Mouse (Mus musculus) hindbrain, embryonic 16.5 days (tissue): Measurements from ENCODE around the gene Hira. TPM values are rescaled to one million over a fixed set of nuclear protein-coding genes. Genes with fewer than 3 reads are reported as not detected.

Source experiments
- ATAC-seq: fragments of 200-750 bp; cut with Nextera tagmentation; 2 replicates; pipeline ENCODE4 v1.8.0; 2017; ENCODE audit warnings: moderate TSS enrichment, moderate library complexity
- H3K27ac ChIP-seq: fragments of 300-500 bp; sonication (generic); 2 replicates; pipeline ENCODE4 v1.5.1; 2014; ENCODE audit warnings: low read depth, mild to moderate bottlenecking, control low read depth, low read length, moderate library complexity
- H3K27me3 ChIP-seq: fragments of 300-500 bp; sonication (generic); replicated peaks from 2 replicates; pipeline ENCODE4 v1.6.1; 2014; ENCODE audit warnings: low read length; ENCODE audit not compliant: control insufficient read depth, insufficient read depth
- H3K36me3 ChIP-seq: fragments of 300-500 bp; sonication (generic); 2 replicates; pipeline ENCODE4 v1.6.1; 2014; ENCODE audit warnings: mild to moderate bottlenecking, low read length, moderate library complexity, mixed read lengths; ENCODE audit not compliant: control insufficient read depth, insufficient read depth
- H3K4me1 ChIP-seq: fragments of 300-500 bp; sonication (generic); 2 replicates; pipeline ENCODE4 v1.6.1; 2014; ENCODE audit warnings: low read depth, low read length; ENCODE audit not compliant: control insufficient read depth, insufficient read depth
- H3K4me2 ChIP-seq: fragments of 300-500 bp; sonication (generic); 2 replicates; pipeline ENCODE4 v1.6.1; 2014; ENCODE audit warnings: mild to moderate bottlenecking, low read length, control low read depth, moderate library complexity
- H3K4me3 ChIP-seq: fragments of 300-500 bp; sonication (generic); 2 replicates; pipeline ENCODE4 v1.5.1; 2014; ENCODE audit warnings: mild to moderate bottlenecking, low read length, control low read depth, moderate library complexity
- H3K9ac ChIP-seq: fragments of 300-500 bp; sonication (generic); 2 replicates; pipeline ENCODE4 v1.6.1; 2014; ENCODE audit warnings: low read depth, mild to moderate bottlenecking, control low read depth, low read length, moderate library complexity
- H3K9me3 ChIP-seq: fragments of 300-500 bp; sonication (generic); 2 replicates; pipeline ENCODE4 v1.6.1; 2014; ENCODE audit warnings: mild to moderate bottlenecking, low read length, moderate library complexity; ENCODE audit not compliant: control insufficient read depth
- WGBS: fragments of 180-500 bp; shearing (Covaris S2); extraction: QIAGEN DNeasy Blood & Tissue Kit; methylation state at CpG from one replicate; pipeline ENCODE4 v1.1.7; 2014; 5-methylcytosine and 5-hydroxymethylcytosine counted together
- polyA plus RNA-seq: library from polyadenylated mRNA; unstranded; fragments of >200 nt; fragmentation: Nextera tagmentation; extraction: Ambion mirVana; gene quantifications from 2 replicates; pipeline ENCODE4 v1.2.1, GENCODE M21; 2015

Gene Hira
- 13.4 and 13.5 TPM in 2 replicates for polyA plus RNA-seq

- Histone ChIP-seq H3K36me3 (peaks cover 16% of the 10 kb centered on the region), H3K9ac (peak within 1 kb of the TSS; percentile 95), H3K4me1 (peaks cover 17% of the 10 kb centered on the region), H3K27me3 (no peaks in the 10 kb centered on the region), H3K4me2 (peak within 1 kb of the TSS; percentile 78), H3K27ac (peak within 1 kb of the TSS; percentile 97), H3K4me3 (peak within 1 kb of the TSS; percentile 98), H3K9me3 (no peaks in the 10 kb centered on the region)
- peak; percentile 91 for ATAC-seq
- WGBS, result under 1% methylated on average over 88 of the region's 93 CpGs
These were observed at the start of gene Hira, which contains the start of gene Mrpl40 for GRCm38 (mm10) chr16:18876442-18877308. TSS of gene Hira (plus strand) at chr16:18877037. TSS of gene Mrpl40 (minus strand) at chr16:18876862.

GRCm38 (mm10) chr16:18828630-18829029 is 48.2 kb upstream of the Hira start:
- H3K9ac ChIP-seq, result no peak overlapping the region
- no peaks in the 10 kb centered on the region for H3K27me3 ChIP-seq
- no peak overlapping the region for H3K4me3 ChIP-seq
- H3K27ac ChIP-seq, result no peak overlapping the region
- peaks cover 58% of the 10 kb centered on the region for H3K36me3 ChIP-seq
- H3K4me1 ChIP-seq, result no peaks in the 10 kb centered on the region
- H3K4me2 ChIP-seq, result no peak overlapping the region
- H3K9me3 ChIP-seq, result no peaks in the 10 kb centered on the region
- no peak for ATAC-seq
- 93% methylated on average over 3 of the region's 3 CpGs for WGBS

DNA sequence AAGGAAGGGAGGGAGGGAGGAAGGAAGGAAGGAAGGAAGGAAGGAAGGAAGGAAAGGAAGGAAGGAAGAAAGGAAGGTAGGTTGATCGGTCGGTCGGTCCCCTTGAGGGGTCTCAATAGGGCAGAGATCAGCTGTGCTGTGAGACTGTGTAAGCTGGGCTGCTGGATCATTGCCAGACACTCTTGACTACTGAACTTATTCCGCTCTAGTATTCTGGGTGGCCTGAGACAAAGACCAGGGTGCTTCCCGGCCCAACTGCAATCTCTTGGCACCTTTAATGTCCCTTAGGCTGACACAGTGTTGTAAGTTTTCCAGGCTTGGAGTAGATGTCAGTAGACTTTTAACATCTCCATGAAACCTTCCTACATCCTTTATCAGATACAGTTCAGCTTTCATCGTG is 47.7 kb upstream of the Hira start:
- WGBS, result 93% methylated on average over 6 of the region's 6 CpGs
- Histone ChIP-seq H3K4me1 (no peaks in the 10 kb centered on the region), H3K36me3 (peaks cover 60% of the 10 kb centered on the region), H3K4me2 (no peak overlapping the region), H3K27ac (no peak overlapping the region), H3K27me3 (no peaks in the 10 kb centered on the region), H3K4me3 (no peak overlapping the region), H3K9me3 (no peaks in the 10 kb centered on the region), H3K9ac (no peak overlapping the region)
- ATAC-seq, result no peak

- Histone ChIP-seq H3K27ac (no peak overlapping the region), H3K4me3 (no peak overlapping the region), H3K4me2 (no peak overlapping the region), H3K9ac (no peak overlapping the region), H3K4me1 (no peaks in the 10 kb centered on the region), H3K36me3 (peaks cover 31% of the 10 kb centered on the region), H3K9me3 (no peaks in the 10 kb centered on the region), H3K27me3 (no peaks in the 10 kb centered on the region)
- no peak for ATAC-seq
- 65% methylated on average over 2 of the region's 2 CpGs for WGBS
These were observed 43.4 kb upstream of the Hira start for GRCm38 (mm10) chr16:18833486-18833885.

DNA sequence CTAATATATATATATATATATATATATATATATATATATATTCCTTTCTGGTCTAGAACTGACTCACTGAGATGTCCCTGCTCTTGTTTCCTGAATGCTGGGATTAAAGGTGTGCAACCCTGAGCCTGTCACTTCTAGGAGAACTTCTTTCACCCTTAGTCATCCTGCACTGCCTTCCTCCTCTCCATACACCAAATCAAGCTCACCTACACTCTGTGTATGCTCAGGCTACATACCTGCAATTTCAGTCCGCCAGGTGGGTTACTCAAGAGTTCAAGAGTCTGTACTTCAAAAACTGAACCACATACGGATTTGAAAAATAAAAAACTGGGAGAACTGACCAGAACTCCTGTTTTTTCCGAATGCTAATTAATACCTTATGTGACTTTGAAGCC is 40.8 kb upstream of the Hira start:
- Histone ChIP-seq H3K36me3 (peaks cover 25% of the 10 kb centered on the region), H3K27ac (no peak overlapping the region), H3K4me2 (peak overlapping the region; percentile 61), H3K27me3 (no peaks in the 10 kb centered on the region), H3K9ac (no peak overlapping the region), H3K4me3 (peak overlapping the region; percentile 59), H3K9me3 (no peaks in the 10 kb centered on the region), H3K4me1 (no peaks in the 10 kb centered on the region)
- WGBS, result 25% methylated on average over 3 of the region's 3 CpGs
- peak; percentile 55 for ATAC-seq

DNA sequence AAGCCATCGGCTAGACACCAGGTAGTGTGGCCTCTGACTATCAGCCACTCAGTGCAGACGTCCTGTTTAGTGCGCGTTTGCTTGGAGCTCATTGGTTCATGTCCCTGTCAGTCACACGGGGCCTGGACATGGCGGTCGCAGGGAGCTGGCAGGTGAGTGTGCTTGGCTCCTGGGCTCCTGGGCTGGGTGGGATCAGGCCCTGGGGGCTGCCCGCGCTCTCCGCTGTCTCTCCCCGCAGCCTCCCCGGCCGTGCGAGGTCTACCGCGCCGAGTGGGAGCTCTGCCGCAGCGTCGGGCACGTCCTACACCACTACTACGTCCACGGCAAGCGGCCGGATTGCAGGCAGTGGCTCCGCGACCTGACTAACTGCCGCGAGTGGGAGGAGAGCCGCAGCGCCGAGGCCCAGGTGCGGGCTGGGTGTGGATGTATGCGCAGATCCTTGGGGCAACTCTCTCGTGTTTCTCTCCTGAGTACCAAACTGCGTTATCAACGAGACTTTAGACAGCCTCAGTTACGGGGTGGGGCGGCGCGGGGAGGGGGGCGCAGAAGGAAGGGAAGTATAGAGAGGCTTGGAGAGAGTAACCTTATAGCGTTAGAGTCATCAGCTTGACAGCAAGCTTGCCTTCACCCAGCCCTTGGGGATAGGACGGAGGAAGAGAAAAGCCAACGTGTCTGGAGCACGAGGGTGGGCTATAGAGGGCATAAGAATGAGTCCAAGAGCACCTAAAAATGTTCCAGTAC is 40.2 kb upstream of the Hira start, which contains the start of the genes 2510002D24Rik and Gm28539:
2510002D24Rik (plus strand) TSS at position 111 of the 741 bp plus-strand sequence.
Gm28539 (plus strand) TSS at position 117 of the 741 bp plus-strand sequence.
- under 1% methylated on average over 46 of the region's 46 CpGs for whole genome bisulfite sequencing
- H3K4me1 ChIP-seq, result no peaks in the 10 kb centered on the region
- peak within 1 kb of the TSS; percentile 61 for H3K4me2 ChIP-seq
- H3K9me3 ChIP-seq, result no peaks in the 10 kb centered on the region
- H3K4me3 ChIP-seq, result peak within 1 kb of the TSS; percentile 59
- peak; percentile 99 for ATAC-seq
- H3K27ac ChIP-seq, result peak within 1 kb of the TSS; percentile 84
- H3K36me3 ChIP-seq, result peaks cover 22% of the 10 kb centered on the region
- H3K9ac ChIP-seq, result peak within 1 kb of the TSS; percentile 76
- no peaks in the 10 kb centered on the region for H3K27me3 ChIP-seq

DNA sequence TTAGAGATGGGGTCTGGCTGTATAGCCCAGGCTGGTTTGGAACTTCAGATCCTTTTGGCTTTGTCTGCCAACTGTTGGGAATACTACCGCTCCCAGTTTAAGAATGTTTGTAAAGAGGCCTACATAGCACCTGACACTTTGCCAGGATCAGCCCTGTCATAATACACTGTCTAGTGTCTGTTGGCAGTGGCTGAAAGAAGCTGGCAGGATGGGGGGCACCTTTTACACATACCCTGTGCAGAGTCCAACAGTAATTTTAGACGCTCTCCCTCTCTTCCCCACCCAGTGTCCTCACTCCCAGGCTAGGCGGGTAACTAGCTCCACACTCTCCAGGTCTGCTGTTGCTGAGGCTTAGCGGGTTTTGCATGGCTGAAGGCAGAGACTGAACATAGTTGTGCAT is 38.5 kb upstream of the Hira start:
- Histone ChIP-seq H3K4me3 (no peak overlapping the region), H3K9me3 (no peaks in the 10 kb centered on the region), H3K27me3 (no peaks in the 10 kb centered on the region), H3K9ac (no peak overlapping the region), H3K4me2 (no peak overlapping the region), H3K36me3 (peaks cover 15% of the 10 kb centered on the region), H3K4me1 (no peaks in the 10 kb centered on the region), H3K27ac (no peak overlapping the region)
- 88% methylated on average over 4 of the region's 4 CpGs for WGBS
- no peak for ATAC-seq

DNA sequence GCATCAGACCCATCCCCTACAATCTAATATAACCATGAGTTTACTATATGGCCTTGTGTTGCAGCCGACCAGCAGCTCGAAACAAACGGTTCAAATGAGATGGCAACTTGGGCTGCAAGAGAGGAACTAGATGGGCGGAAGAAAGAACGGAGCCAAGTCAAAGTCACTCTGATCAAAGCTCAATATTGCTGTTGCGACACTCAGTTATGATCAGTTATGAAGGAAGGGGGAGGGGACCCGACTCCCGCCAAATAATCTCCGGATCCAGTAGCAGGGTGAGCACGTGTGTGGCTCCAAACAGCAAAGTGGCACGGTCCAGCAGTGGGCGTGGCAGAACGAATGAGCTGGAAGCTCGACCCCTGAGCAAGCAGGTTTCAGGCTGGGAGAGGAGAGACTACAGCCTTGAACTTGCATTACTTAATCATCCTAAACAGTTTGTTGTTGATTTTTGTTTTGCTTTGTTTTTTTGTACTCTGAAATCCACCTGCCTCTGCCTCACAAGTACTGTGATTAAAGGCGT is 30.5 kb upstream of the Hira start:
- H3K27ac ChIP-seq, result no peak overlapping the region
- no peaks in the 10 kb centered on the region for H3K36me3 ChIP-seq
- no peak overlapping the region for H3K9ac ChIP-seq
- WGBS, result 90% methylated on average over 15 of the region's 15 CpGs
- H3K27me3 ChIP-seq, result no peaks in the 10 kb centered on the region
- ATAC-seq, result no peak
- H3K4me3 ChIP-seq, result no peak overlapping the region
- H3K4me1 ChIP-seq, result no peaks in the 10 kb centered on the region
- H3K4me2 ChIP-seq, result no peak overlapping the region
- no peaks in the 10 kb centered on the region for H3K9me3 ChIP-seq
